Mouse (Mus musculus) cerebellum, adult 2 months (tissue): ENCODE measurements around the gene Gm10260.

Experiments used
- CTCF ChIP-seq: fragments of 200-500 bp; IDR thresholded peaks from 2 replicates; pipeline ENCODE4 v1.5.1; 2011; ENCODE audit warnings: low read depth, mild to moderate bottlenecking, control low read depth, low read length, moderate library complexity, borderline replicate concordance; ENCODE audit not compliant: insufficient read depth
- POLR2A ChIP-seq: fragments of 200-500 bp; IDR thresholded peaks from 2 replicates; pipeline ENCODE4 v1.6.1; 2011; ENCODE audit warnings: low read length, control low read depth, borderline replicate concordance; ENCODE audit not compliant: insufficient read depth

DNA sequence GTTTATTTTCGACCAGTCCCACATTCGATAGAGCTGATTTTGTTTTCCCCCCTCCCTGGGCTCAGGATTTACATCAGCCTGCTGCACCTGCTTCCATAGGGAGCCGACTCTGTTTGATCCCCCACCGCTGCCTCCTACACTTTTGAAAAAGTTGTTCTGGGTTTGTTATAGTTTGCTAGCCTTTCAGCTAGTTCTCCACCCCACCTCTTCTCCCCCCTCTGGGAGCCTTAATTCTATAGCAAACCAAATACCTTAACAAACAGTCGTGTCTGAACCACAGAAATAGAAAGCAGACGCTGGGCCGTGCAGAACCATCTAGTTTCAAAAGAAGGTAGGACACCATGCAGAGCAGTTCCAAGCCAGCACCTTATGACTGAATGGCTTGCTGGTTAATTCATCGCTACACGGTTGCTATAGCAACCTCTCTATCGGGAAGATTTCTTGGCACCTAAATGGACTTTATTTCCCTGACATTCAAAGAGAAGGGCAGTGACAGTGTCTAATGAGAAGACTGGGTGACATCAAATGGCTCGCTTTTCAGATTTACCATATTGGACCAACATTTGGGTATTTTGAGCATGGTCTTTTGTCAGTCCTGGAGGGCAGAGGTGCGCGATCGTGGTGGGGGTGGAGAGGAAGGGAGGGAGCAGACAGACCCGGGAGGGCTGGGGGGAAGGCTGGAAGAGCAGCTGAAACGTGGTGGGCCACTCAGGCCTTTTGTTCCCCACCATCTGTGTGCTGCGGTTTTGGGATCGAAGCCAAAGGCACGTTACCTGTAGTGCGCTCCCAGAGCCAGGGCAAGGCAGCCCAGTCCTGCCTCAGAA, 13.2 kb downstream of the Gm10260 start:
- no peak for TF ChIP-seq CTCF
- no peak for TF ChIP-seq POLR2A
